Mouse (Mus musculus) lung, embryonic 14.5 days (tissue): Measurements from ENCODE around the gene Gm11214. TPM values are rescaled to one million over a fixed set of nuclear protein-coding genes. Genes with fewer than 3 reads are reported as not detected.

ENCODE experiments used
- ATAC-seq: fragments of 200-750 bp; cut with Nextera tagmentation; 2 replicates; pipeline ENCODE4 v1.8.0; 2017; ENCODE audit warnings: mild to moderate bottlenecking, moderate TSS enrichment, moderate library complexity; ENCODE audit not compliant: insufficient read depth
- DNase-seq: peaks from one replicate; pipeline ENCODE4 v3.0.0-alpha.2; 2015
- H3K27ac ChIP-seq: fragments of 300-500 bp; sonication (generic); 2 replicates; pipeline ENCODE4 v1.5.1; 2014; ENCODE audit warnings: low read depth, mild to moderate bottlenecking, moderate library complexity
- H3K27me3 ChIP-seq: fragments of 300-500 bp; sonication (generic); 2 replicates; pipeline ENCODE4 v1.6.1; 2014; ENCODE audit warnings: low read length, control low read depth; ENCODE audit not compliant: insufficient read depth
- H3K36me3 ChIP-seq: fragments of 300-500 bp; sonication (generic); 2 replicates; pipeline ENCODE4 v1.6.1; 2014; ENCODE audit warnings: control low read depth; ENCODE audit not compliant: insufficient read depth
- H3K4me1 ChIP-seq: fragments of 300-500 bp; sonication (generic); 2 replicates; pipeline ENCODE4 v1.6.1; 2014; ENCODE audit warnings: antibody characterized with exemption, control low read depth; ENCODE audit not compliant: insufficient read depth
- H3K4me2 ChIP-seq: fragments of 300-500 bp; sonication (generic); 2 replicates; pipeline ENCODE4 v1.6.1; 2014; ENCODE audit warnings: mild to moderate bottlenecking
- H3K4me3 ChIP-seq: fragments of 300-500 bp; sonication (generic); 2 replicates; pipeline ENCODE4 v1.5.1; 2014; ENCODE audit warnings: low read depth, low read length
- H3K9ac ChIP-seq: fragments of 300-500 bp; sonication (generic); 2 replicates; pipeline ENCODE4 v1.6.1; 2014
- H3K9me3 ChIP-seq: fragments of 300-500 bp; sonication (generic); 2 replicates; pipeline ENCODE4 v1.6.1; 2016; ENCODE audit warnings: low read depth, low read length, control low read depth
- CTCF ChIP-seq: IDR thresholded peaks from 2 replicates; pipeline ENCODE4 v1.5.1; 2016; ENCODE audit warnings: antibody characterized with exemption, low read depth
- WGBS: fragments of 180-500 bp; shearing (Covaris S2); extraction: QIAGEN DNeasy Blood & Tissue Kit; methylation state at CpG from one replicate; pipeline ENCODE4 v1.1.7; 2014; 5-methylcytosine and 5-hydroxymethylcytosine counted together
- polyA plus RNA-seq: library from polyadenylated mRNA; unstranded; fragments of >200 nt; fragmentation: Nextera tagmentation; extraction: Ambion mirVana; gene quantifications from 2 replicates; pipeline ENCODE4 v1.2.1, GENCODE M21; 2014

The Gm11214 gene
- polyA plus RNA-seq, 1 experiment from 2014 or later: not detected

GRCm38 (mm10) chr4:63699749-63700148 is 36.6 kb upstream of the Gm11214 start:
- no peak overlapping the region for H3K9ac ChIP-seq
- no peak overlapping the region for H3K27ac ChIP-seq
- H3K4me2 ChIP-seq: no peak overlapping the region
- 40% methylated on average over 3 of the region's 3 CpGs for WGBS
- H3K9me3 ChIP-seq: no peaks in the 10 kb centered on the region
- H3K4me1 ChIP-seq: no peaks in the 10 kb centered on the region
- DNase-seq: no peak
- no peak for TF ChIP-seq CTCF
- H3K27me3 ChIP-seq: no peaks in the 10 kb centered on the region
- no peak for ATAC-seq
- no peaks in the 10 kb centered on the region for H3K36me3 ChIP-seq
- no peak overlapping the region for H3K4me3 ChIP-seq

- peak; percentile 30 for DNase-seq
- H3K4me2 ChIP-seq: no peak overlapping the region
- no peak for ATAC-seq
- no peaks in the 10 kb centered on the region for H3K36me3 ChIP-seq
- no peak overlapping the region for H3K9ac ChIP-seq
- H3K9me3 ChIP-seq: no peaks in the 10 kb centered on the region
- H3K27me3 ChIP-seq: no peaks in the 10 kb centered on the region
- no peak overlapping the region for H3K4me3 ChIP-seq
- no peaks in the 10 kb centered on the region for H3K4me1 ChIP-seq
- WGBS: 70% methylated on average over 4 of the region's 4 CpGs
- H3K27ac ChIP-seq: no peak overlapping the region
- TF ChIP-seq CTCF: no peak
Measured at GRCm38 (mm10) chr4:63696921-63697320, 33.7 kb upstream of the Gm11214 start.

GRCm38 (mm10) chr4:63692351-63692750 is 29.2 kb upstream of the Gm11214 start:
- ATAC-seq (no peak), DNase-seq (no peak)
- Histone ChIP-seq H3K4me2 (no peak overlapping the region), H3K27me3 (no peaks in the 10 kb centered on the region), H3K4me1 (no peaks in the 10 kb centered on the region), H3K36me3 (no peaks in the 10 kb centered on the region), H3K27ac (no peak overlapping the region), H3K9me3 (no peaks in the 10 kb centered on the region), H3K4me3 (no peak overlapping the region), H3K9ac (no peak overlapping the region)
- TF ChIP-seq CTCF: no peak

GRCm38 (mm10) chr4:63687429-63687828 is 24.2 kb upstream of the Gm11214 start:
- DNase-seq: peak; percentile 80
- 23% methylated on average over 8 of the region's 8 CpGs for WGBS

GRCm38 (mm10) chr4:63686157-63686556 is 23.0 kb upstream of the Gm11214 start:
- no peaks in the 10 kb centered on the region for H3K36me3 ChIP-seq
- peak; percentile 82 for DNase-seq
- no peaks in the 10 kb centered on the region for H3K9me3 ChIP-seq
- TF ChIP-seq CTCF: peak; percentile 70
- H3K27me3 ChIP-seq: no peaks in the 10 kb centered on the region
- H3K4me2 ChIP-seq: no peak overlapping the region
- H3K4me3 ChIP-seq: no peak overlapping the region
- H3K4me1 ChIP-seq: peaks cover 3% of the 10 kb centered on the region; the same call in 1 of the 2 replicates
- no peak overlapping the region for H3K9ac ChIP-seq
- ATAC-seq: 0 out of 2 replicates have a peak, but pooled peaks have one; percentile 32
- no peak overlapping the region for H3K27ac ChIP-seq

More at GRCm38 (mm10) chr4:63687429-63687828, 24.2 kb upstream of the Gm11214 start:
- 0 out of 2 replicates have a peak, but pooled peaks have one; percentile 26 for ATAC-seq
- no peaks in the 10 kb centered on the region for H3K9me3 ChIP-seq
- no peak overlapping the region for H3K4me3 ChIP-seq
- no peak overlapping the region for H3K9ac ChIP-seq
- H3K4me1 ChIP-seq: peaks cover 3% of the 10 kb centered on the region; the same call in 1 of the 2 replicates
- no peaks in the 10 kb centered on the region for H3K36me3 ChIP-seq
- no peak overlapping the region for H3K27ac ChIP-seq
- no peak overlapping the region for H3K4me2 ChIP-seq
- no peaks in the 10 kb centered on the region for H3K27me3 ChIP-seq
- TF ChIP-seq CTCF: no peak

- WGBS: 19% methylated on average over 4 of the region's 4 CpGs
- H3K9me3 ChIP-seq: no peaks in the 10 kb centered on the region
- no peak overlapping the region for H3K9ac ChIP-seq
- H3K36me3 ChIP-seq: no peaks in the 10 kb centered on the region
- no peak overlapping the region for H3K4me3 ChIP-seq
- TF ChIP-seq CTCF: no peak
- no peak for DNase-seq
- ATAC-seq: no peak
- no peak overlapping the region for H3K4me2 ChIP-seq
- no peak overlapping the region for H3K27ac ChIP-seq
- H3K27me3 ChIP-seq: no peaks in the 10 kb centered on the region
- H3K4me1 ChIP-seq: peaks cover 3% of the 10 kb centered on the region; the same call in 1 of the 2 replicates
Measured at GRCm38 (mm10) chr4:63685253-63685525, 22.0 kb upstream of the Gm11214 start.

GRCm38 (mm10) chr4:63684412-63685252 is 21.5 kb upstream of the Gm11214 start:
- peak; percentile 76 for DNase-seq
- 52% methylated on average over 10 of the region's 10 CpGs for WGBS
- no peak for TF ChIP-seq CTCF
- H3K27me3 ChIP-seq: no peaks in the 10 kb centered on the region
- no peaks in the 10 kb centered on the region for H3K36me3 ChIP-seq
- no peak overlapping the region for H3K4me2 ChIP-seq
- H3K4me3 ChIP-seq: no peak overlapping the region
- H3K9ac ChIP-seq: no peak overlapping the region
- H3K4me1 ChIP-seq: peaks cover 3% of the 10 kb centered on the region; the same call in 1 of the 2 replicates
- peak; percentile 93 for ATAC-seq
- no peak overlapping the region for H3K27ac ChIP-seq
- no peaks in the 10 kb centered on the region for H3K9me3 ChIP-seq
